Mouse (Mus musculus): ENCODE data around the gene Trim40.
A peak's percentile ranks its signal among the peaks of the same experiment; 100 is the strongest.
"Not testable (repeated sequence)": the region's sequence is repeated elsewhere in the genome, so short reads cannot be mapped to it uniquely, and the experiment has no call there.

Gene Trim40

GRCm38 (mm10) chr17:36892362-36892761 lies 2.4 kb upstream of the Trim40 start:
- peak; percentile 56 to 62 for DNase-seq

DNA sequence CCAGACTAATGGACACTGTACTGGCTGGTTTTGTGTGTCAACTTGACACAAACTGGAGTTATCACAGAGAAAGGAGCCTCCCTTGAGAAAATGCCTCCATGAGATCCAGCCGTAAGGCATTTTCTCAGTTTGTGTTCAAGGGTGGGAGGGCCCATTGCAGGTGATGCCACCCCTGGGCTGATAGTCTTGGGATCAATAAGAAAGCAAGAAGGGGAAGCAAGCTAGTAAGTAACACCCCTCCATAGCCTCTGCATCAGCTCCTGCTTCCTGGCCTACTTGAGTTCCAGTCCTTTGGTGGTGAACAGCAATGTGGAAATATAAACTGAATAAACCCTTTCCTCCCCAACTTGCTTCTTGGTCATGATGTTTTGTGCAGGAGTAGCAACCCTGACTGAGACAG lies 1.6 kb upstream of the Trim40 start:
- not testable (repeated sequence) for DNase-seq

- DNase-seq = no peak
These were observed 4.7 kb downstream of the Trim40 start for GRCm38 (mm10) chr17:36885132-36885790.

- DNase-seq = no peak
These were observed 6.6 kb downstream of the Trim40 start for GRCm38 (mm10) chr17:36883350-36883749.

- no peak for DNase-seq
These were observed 15.3 kb downstream of the Trim40 start for GRCm38 (mm10) chr17:36874636-36875035.

DNA sequence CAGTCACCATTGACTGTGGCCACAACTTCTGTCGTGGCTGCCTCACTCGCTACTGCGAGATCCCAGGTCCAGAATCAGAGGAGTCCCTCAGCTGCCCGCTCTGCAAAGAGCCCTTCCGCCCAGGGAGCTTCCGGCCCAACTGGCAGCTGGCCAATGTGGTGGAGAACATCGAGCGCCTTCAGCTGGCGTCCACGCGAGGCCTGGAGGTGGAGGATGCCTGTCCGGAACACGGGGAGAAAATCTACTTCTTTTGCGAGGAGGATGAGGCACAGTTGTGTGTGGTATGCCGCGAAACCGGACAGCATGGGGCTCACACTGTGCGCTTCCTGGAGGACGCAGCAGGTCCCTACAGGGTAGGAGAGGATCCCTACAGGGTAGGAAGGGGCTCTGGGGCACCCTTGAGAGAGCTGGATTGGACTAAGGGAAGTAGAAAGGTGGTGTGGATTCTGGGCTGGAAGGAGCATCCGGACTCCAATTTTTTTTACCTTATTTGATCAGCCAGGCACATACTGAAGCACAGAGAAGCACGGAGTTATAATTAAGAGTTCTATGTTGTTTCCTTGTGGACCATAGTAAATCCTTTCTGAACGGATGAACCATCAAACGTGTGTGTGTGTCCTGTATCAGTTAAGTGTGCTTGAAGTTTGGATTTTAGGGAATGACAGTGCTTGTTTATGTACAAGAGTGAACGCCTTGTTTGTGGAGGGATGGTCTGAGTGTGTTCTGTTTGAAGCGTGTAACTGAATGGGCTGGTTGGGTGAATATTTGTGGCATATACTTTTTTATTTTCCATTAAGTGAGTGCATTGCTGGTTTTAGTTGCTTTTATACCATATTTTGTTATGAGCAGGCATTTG lies 19.7 kb downstream of the Trim40 start:
- peak; percentile 36 to 58 for DNase-seq

DNA sequence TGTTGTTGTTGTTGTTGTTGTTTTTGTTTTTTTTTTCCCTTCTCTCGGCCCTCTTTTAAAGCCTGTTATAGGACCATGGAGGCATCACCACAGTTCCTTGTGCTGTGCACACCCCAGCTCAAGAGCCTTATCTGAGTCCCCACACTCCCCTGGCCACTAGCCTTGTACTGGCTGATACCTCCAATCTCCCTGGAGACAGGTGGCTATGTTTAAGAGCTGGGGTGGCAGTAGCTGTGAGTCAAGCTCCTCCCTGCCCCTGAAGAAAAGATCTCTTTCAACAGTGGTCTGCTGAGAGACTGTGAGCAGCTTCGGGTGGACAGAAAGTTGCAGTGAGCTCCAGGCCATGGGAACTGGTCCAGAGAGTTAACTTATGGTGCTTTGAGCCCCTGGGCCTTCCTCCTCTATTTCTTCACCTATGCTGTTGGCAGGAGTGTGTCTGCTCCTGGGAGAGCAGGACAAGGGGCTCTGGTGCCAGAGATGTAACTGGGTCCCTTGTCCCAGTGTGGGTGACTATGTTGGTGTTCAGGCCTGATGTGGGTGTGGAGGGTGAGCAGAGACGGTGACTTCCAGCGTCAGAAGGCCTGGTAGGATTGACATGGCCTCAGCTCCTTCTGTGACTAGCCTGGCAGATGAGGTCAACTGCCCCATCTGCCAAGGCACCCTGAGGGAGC lies 20.5 kb downstream of the Trim40 start, which contains the start of gene Trim10:
Trim10 (plus strand) TSS at position 291 of the 671 bp plus-strand sequence.
- DNase-seq = no peak

DNA sequence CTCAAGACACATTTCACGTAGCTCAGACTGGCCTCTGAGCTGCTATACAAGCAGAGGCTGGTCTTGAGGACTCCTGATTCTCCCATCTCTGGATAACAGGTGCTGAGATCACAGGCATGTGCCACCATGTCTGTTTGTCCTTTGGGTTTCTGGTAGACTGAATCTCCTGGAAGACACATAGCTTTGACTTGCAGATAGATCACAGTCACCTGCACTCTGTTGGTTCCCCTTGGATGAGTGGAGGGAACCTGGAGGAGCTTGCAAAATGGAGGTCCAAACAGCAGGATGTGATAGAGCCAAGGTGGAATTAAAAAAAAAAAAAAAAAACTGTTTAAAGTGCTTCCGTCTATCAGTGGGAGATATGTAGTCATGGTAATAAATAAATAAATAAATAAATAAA lies 21.1 kb downstream of the Trim40 start:
- no peak for DNase-seq

GRCm38 (mm10) chr17:36866719-36867527 lies 23.0 kb downstream of the Trim40 start, which contains the start of gene Trim15:
Trim15 (minus strand) TSS chr17:36867210.
- no peak for DNase-seq

DNA sequence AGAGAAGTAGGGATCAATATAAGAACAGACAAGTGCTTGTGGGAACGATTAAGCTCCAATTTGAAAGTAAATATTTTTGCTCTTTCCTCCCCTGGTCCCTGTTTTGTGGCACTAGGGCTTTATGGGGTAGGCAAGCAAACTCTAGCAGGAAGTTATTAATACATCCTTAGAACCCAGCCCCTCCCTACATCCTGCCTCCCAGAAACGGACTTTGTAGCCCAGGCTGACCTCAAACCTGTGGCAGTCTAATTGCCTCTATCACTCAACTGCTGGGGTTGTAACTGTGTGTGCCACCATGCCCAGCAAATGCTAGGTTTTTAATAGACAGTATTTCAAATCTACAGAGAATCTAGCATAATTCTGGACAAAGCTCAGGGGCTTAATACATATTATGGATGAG lies 28.2 kb downstream of the Trim40 start:
- DNase-seq = no peak

DNA sequence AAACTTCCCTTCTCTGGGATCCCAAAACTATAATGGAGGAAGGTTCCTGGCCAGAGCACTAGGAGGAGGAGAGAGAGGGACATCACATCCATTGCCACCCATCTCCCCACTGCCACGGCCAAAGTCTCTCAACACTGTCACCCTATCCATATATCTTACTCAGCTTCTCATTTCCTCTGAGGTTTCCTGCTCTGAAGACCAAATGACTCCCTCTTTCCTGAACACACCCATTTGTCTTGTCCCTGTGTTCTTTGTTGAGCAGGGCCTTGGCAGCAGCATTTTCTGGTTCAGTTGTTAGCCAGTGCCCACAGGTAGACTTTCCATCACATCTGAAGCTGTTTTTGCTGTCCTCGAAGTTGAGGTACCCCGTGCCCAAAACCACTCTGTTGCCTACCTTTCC lies 31.7 kb downstream of the Trim40 start:
- DNase-seq = no peak

DNA sequence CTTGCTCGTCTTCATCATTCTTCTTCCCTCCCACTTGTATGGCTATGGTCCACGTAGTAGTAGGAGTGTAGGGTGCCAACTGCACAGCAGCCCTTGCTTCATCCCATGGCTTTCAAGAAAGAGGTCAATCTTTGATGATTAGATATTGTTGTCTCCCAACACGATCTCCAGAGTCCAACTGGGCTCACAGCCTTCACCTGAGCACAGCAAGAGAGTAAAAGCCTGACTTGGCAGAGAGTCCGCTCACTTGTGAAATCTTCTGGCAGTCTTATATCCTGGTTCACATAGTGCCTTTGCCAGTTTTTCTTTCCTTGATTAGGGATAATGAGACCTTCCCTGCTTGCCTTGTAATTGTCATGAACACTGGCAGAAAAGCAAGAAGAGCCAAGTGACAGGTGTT lies 33.7 kb downstream of the Trim40 start:
- no peak for DNase-seq

DNA sequence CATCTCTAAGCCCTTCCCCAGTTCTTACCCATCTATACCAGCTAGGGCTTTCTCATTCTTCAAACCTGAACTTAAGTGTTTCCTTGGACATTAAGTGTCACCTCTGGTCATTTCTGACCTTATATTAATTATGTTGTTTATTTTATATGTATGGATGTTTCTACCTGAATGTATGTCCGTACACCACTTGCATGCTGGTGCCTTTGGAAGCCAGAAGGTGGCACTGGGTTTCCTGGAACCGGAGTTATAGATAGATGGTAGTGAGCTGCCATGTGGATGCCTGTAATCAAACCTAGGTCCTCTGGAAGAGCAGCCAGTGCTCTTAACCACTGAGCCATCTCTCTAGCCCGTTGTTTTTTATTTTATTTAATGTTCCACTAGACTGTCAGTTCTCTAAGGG lies 34.4 kb downstream of the Trim40 start:
- DNase-seq = no peak

DNA sequence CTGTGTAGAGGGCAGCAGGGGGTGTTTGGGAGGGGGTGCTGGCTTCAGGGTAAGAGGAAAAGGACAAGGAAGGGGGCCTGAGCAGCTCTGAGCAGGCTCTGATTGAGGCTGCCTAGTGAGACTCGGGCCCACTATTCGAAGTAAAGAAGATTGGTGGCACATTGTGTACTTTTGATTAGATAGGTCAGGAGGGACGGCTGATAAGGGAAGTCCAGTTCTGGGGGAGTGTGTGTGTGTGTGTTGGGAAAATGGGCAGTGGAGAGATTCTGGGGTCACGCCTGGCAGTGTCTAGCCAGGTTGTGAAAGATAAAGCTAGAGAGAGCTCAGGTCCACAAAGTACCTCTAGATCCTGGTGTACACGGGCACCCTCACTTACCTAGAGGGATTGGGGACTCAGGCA lies 38.3 kb downstream of the Trim40 start:
- no peak for DNase-seq

- no peak for DNase-seq
These were observed 38.7 kb downstream of the Trim40 start for GRCm38 (mm10) chr17:36851200-36851599.

GRCm38 (mm10) chr17:36849992-36850391 lies 39.9 kb downstream of the Trim40 start:
- no peak for DNase-seq

- DNase-seq = no peak
These were observed 41.0 kb downstream of the Trim40 start for GRCm38 (mm10) chr17:36848911-36849310.

GRCm38 (mm10) chr17:36844725-36845124 lies 45.2 kb downstream of the Trim40 start:
- no peak for DNase-seq

DNA sequence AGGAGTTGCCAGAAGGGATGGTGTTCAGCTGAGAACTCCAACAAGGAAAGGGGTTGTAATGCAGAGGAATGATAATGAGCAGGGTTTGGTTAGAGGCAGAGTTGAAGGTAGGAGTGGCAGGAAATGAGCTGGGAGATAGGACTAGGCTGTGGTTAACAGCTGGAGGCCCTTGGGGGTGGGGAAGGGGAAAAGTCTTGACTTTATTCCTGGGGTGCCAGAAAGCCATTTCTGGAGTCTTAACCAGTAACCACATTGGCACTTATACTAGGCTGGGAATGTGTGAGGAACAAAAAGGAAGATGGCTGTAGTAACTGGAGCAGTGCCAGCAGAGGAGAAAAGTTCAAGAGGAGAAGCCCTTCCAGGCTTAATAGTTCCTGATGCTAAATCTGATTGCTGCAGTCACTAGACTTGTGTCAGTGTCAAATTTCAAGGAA lies 45.6 kb downstream of the Trim40 start:
- DNase-seq = no peak

DNA sequence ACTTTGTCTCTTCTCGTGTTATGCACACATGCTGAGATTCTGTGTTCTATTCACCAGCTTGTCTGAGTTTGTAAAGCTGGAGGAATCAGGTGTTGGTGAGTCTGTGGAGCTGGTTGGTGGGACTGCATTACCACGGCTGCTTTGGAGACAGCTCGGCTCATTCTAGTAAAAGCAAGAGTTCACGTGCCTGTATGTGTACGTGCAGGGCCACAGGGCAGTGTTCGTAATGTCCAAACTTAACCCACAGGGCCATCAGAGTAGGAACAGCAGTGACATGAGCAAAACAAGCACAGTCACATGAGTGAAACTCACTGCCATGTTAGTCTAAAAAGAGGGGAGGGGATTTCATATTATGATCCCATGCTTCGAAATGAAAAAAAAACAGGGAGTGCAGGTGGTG lies 46.2 kb downstream of the Trim40 start:
- no peak for DNase-seq

- no peak for DNase-seq
These were observed 48.9 kb downstream of the Trim40 start for GRCm38 (mm10) chr17:36840961-36841445.

DNA sequence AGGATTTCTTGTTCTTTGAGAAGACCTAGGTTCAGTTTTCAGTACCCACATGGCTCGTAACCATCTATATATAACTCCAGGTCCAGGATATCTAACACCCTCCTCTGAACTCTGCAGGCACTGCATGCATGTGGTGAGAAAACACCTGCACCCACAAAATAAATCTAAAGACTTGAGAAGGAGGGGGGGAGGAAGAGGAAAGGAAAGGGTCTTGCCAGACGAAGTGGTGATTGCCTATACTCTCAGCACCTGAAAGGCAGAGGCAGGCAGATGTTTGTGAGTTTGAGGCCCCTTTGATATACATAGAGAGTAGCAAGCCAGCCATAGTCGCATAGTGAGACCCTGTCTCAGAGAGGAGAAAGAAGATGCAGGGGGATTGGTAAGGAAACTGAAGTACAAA lies 50.0 kb downstream of the Trim40 start:
- no peak for DNase-seq

Data from cerebellum, postnatal 14 days (tissue).